8 mouse cellular contexts compared by ENCODE assay signal in the genomic region with DNA sequence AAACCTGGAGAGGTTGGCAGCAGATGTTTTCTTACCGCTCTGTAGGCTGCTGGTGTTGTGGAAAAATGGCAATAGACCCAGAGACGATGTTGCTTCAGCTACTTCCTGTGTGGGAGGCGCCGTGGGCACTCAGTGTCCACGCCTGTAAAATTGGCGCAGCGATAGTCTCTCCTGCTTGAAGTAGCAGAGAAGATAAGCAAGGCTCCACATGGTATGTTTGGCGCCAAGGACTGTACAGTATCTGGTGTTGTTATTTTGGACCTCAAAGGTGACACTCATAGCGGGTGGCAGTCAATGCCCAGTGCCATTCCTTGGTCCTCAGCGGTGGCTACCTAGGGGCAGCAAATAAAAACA. TPM values are rescaled to one million over a fixed set of nuclear protein-coding genes. Genes with fewer than 3 reads are reported as not detected.
A peak's percentile ranks its signal among the peaks of the same experiment; 100 is the strongest.
DNase-seq lines count a peak whose midpoint lies in the region; ATAC-seq lines count a peak whose summit lies in the region.

No protein-coding gene starts in this region.

- peaks cover 11% of the 10 kb centered on the region; the same call in 1 of the 2 replicates for H3K27me3 ChIP-seq in neural tube, embryonic 11.5 days (ENCODE audit: control insufficient read depth, insufficient read depth, low read length)
- no peaks in the 10 kb centered on the region for H3K27me3 ChIP-seq in forebrain, embryonic 16.5 days (replicated peaks; ENCODE audit: control insufficient read depth, insufficient read depth, low read length)
- H3K27me3 ChIP-seq in hindbrain, embryonic 16.5 days (replicated peaks; ENCODE audit: control insufficient read depth, insufficient read depth, low read length), result no peaks in the 10 kb centered on the region
- H3K27me3 ChIP-seq in midbrain, embryonic 10.5 days (ENCODE audit: low read depth, poor library complexity, severe bottlenecking), result peaks cover 100% of the 10 kb centered on the region

- H3K4me2 ChIP-seq in neural tube, embryonic 11.5 days (ENCODE audit: low read depth), result peak overlapping the region; percentile 26
- peak overlapping the region; percentile 8; the same call in 1 of the 2 replicates for H3K4me2 ChIP-seq in forebrain, embryonic 16.5 days (ENCODE audit: low read length)
- H3K4me2 ChIP-seq in hindbrain, embryonic 16.5 days (ENCODE audit: low read length), result peak overlapping the region; percentile 29

- H3K9ac ChIP-seq in neural tube, embryonic 11.5 days (ENCODE audit: low read length), result no peak overlapping the region
- H3K9ac ChIP-seq in forebrain, embryonic 16.5 days (replicated peaks; ENCODE audit: low read depth, low read length), result 0 out of 2 replicates have a peak overlapping the region, but pooled peaks have one; percentile 0
- no peak overlapping the region for H3K9ac ChIP-seq in hindbrain, embryonic 16.5 days (ENCODE audit: low read depth, low read length)

- ATAC-seq in neural tube, embryonic 11.5 days (ENCODE audit: insufficient read depth, low FRiP score, low TSS enrichment), result no peak
- no peak for ATAC-seq in forebrain, embryonic 16.5 days
- no peak for ATAC-seq in hindbrain, embryonic 16.5 days

- no peaks in the 10 kb centered on the region for H3K36me3 ChIP-seq in neural tube, embryonic 11.5 days (ENCODE audit: control insufficient read depth, insufficient read depth, low read length)
- no peaks in the 10 kb centered on the region for H3K36me3 ChIP-seq in forebrain, embryonic 16.5 days (ENCODE audit: control insufficient read depth, insufficient read depth)
- no peaks in the 10 kb centered on the region for H3K36me3 ChIP-seq in hindbrain, embryonic 16.5 days (ENCODE audit: control insufficient read depth, insufficient read depth, low read length)
- no peaks in the 10 kb centered on the region for H3K36me3 ChIP-seq in midbrain, embryonic 10.5 days

- 10% methylated on average over 10 of the region's 10 CpGs for WGBS in neural tube, embryonic 11.5 days
- 19% methylated on average over 10 of the region's 10 CpGs for WGBS in forebrain, embryonic 16.5 days
- 14% methylated on average over 10 of the region's 10 CpGs for WGBS in hindbrain, embryonic 16.5 days
- WGBS in midbrain, embryonic 10.5 days, result 9% methylated on average over 10 of the region's 10 CpGs

- no peak overlapping the region for H3K27ac ChIP-seq in neural tube, embryonic 11.5 days (ENCODE audit: low read depth, low read length)
- H3K27ac ChIP-seq in forebrain, embryonic 16.5 days (ENCODE audit: low read length), result peak overlapping the region; percentile 84
- peak overlapping the region; percentile 46 for H3K27ac ChIP-seq in hindbrain, embryonic 16.5 days (ENCODE audit: low read depth, low read length)
- peak overlapping the region; percentile 68; the same call in 1 of the 2 replicates for H3K27ac ChIP-seq in midbrain, embryonic 10.5 days (replicated peaks)

- H3K4me3 ChIP-seq in neural tube, embryonic 11.5 days (ENCODE audit: low read depth, low read length), result no peak overlapping the region
- no peak overlapping the region for H3K4me3 ChIP-seq in forebrain, embryonic 16.5 days (replicated peaks; ENCODE audit: low read length)
- no peak overlapping the region for H3K4me3 ChIP-seq in hindbrain, embryonic 16.5 days (ENCODE audit: low read length)
- H3K4me3 ChIP-seq in midbrain, embryonic 10.5 days, result peak overlapping the region; percentile 43

- peaks cover 23% of the 10 kb centered on the region for H3K4me1 ChIP-seq in neural tube, embryonic 11.5 days (ENCODE audit: control insufficient read depth, insufficient read depth, low read length)
- peaks cover 61% of the 10 kb centered on the region for H3K4me1 ChIP-seq in forebrain, embryonic 16.5 days (replicated peaks; ENCODE audit: control insufficient read depth, insufficient read depth, low read length)
- peaks cover 32% of the 10 kb centered on the region for H3K4me1 ChIP-seq in hindbrain, embryonic 16.5 days (ENCODE audit: control insufficient read depth, insufficient read depth, low read depth, low read length)
- H3K4me1 ChIP-seq in midbrain, embryonic 10.5 days, result peaks cover 63% of the 10 kb centered on the region

- no peak for DNase-seq in neural tube, embryonic 11.5 days (ENCODE audit: low spot score)
- DNase-seq in neural tube, embryonic 10.5 days (ENCODE audit: extremely low spot score, low spot score), result no peak
- no peak for DNase-seq in midbrain, embryonic 10.5 days (ENCODE audit: low spot score)
- no peak for DNase-seq in cerebellum, postnatal 25 days
- DNase-seq in thymus, postnatal 10 days (ENCODE audit: low spot score in 2 of 2), result no peak
- DNase-seq in ovary, postnatal 36 days (ENCODE audit: low spot score), result no peak

- H3K9me3 ChIP-seq in neural tube, embryonic 11.5 days (ENCODE audit: control insufficient read depth, low read length), result no peaks in the 10 kb centered on the region
- H3K9me3 ChIP-seq in forebrain, embryonic 16.5 days (ENCODE audit: control insufficient read depth, low read length), result no peaks in the 10 kb centered on the region; the same call in 1 of the 2 replicates
- H3K9me3 ChIP-seq in hindbrain, embryonic 16.5 days (ENCODE audit: control insufficient read depth, low read length), result no peaks in the 10 kb centered on the region
- H3K9me3 ChIP-seq in midbrain, embryonic 10.5 days (replicated peaks), result no peaks in the 10 kb centered on the region; the same call in 1 of the 2 replicates

RNA-seq across cellular contexts. Expression of a gene that starts 34.7 kb away (rescaled TPM):
- 4.1 and 4.6 TPM in 2 replicates for polyA plus RNA-seq in neural tube, embryonic 11.5 days (2014; fragmentation: Nextera tagmentation; extraction: Ambion mirVana)
- 30.9 and 31.8 TPM in 2 replicates for polyA plus RNA-seq in forebrain, embryonic 16.5 days (2015; fragmentation: Nextera tagmentation; extraction: Ambion mirVana)
- polyA plus RNA-seq in hindbrain, embryonic 16.5 days (2015; fragmentation: Nextera tagmentation; extraction: Ambion mirVana), result 20.8 and 22.5 TPM in 2 replicates
- polyA plus RNA-seq in midbrain, embryonic 10.5 days (2016; fragmentation: Nextera tagmentation; extraction: Ambion mirVana), result 4.6 and 5.1 TPM in 2 replicates
